Mouse (Mus musculus) lung, embryonic 16.5 days (tissue): Measurements from ENCODE around the gene Dapp1. TPM values are rescaled to one million over a fixed set of nuclear protein-coding genes. Genes with fewer than 3 reads are reported as not detected.

ENCODE experiments used
- ATAC-seq: fragments of 200-750 bp; cut with Nextera tagmentation; 2 replicates; pipeline ENCODE4 v1.8.0; 2017; ENCODE audit warnings: low read depth, mild to moderate bottlenecking, moderate library complexity
- H3K27ac ChIP-seq: fragments of 300-500 bp; sonication (generic); 2 replicates; pipeline ENCODE4 v1.5.1; 2014; ENCODE audit warnings: mild to moderate bottlenecking, control low read depth, low read length
- H3K27me3 ChIP-seq: fragments of 300-500 bp; sonication (generic); 2 replicates; pipeline ENCODE4 v1.6.1; 2014; ENCODE audit warnings: low read depth, low read length, mixed read lengths; ENCODE audit not compliant: control insufficient read depth, insufficient read depth
- H3K36me3 ChIP-seq: fragments of 300-500 bp; sonication (generic); 2 replicates; pipeline ENCODE4 v1.6.1; 2014; ENCODE audit warnings: low read length; ENCODE audit not compliant: control insufficient read depth, insufficient read depth
- H3K4me1 ChIP-seq: fragments of 300-500 bp; sonication (generic); replicated peaks from 2 replicates; pipeline ENCODE4 v1.6.1; 2014; ENCODE audit warnings: low read length, mixed read lengths; ENCODE audit not compliant: control insufficient read depth, insufficient read depth
- H3K4me2 ChIP-seq: fragments of 300-500 bp; sonication (generic); 2 replicates; pipeline ENCODE4 v1.6.1; 2014; ENCODE audit warnings: low read depth, low read length, control low read depth
- H3K4me3 ChIP-seq: fragments of 300-500 bp; sonication (generic); 2 replicates; pipeline ENCODE4 v1.5.1; 2014; ENCODE audit warnings: mild to moderate bottlenecking, low read length, control low read depth
- H3K9ac ChIP-seq: fragments of 300-500 bp; sonication (generic); 2 replicates; pipeline ENCODE4 v1.6.1; 2014; ENCODE audit warnings: low read length, control low read depth
- H3K9me3 ChIP-seq: fragments of 300-500 bp; sonication (generic); 2 replicates; pipeline ENCODE4 v1.6.1; 2016; ENCODE audit warnings: low read length; ENCODE audit not compliant: control insufficient read depth
- whole genome bisulfite sequencing: fragments of 180-500 bp; shearing (Covaris S2); extraction: QIAGEN DNeasy Blood & Tissue Kit; methylation state at CpG from one replicate; pipeline ENCODE4 v1.1.7; 2014; 5-methylcytosine and 5-hydroxymethylcytosine counted together
- polyA plus RNA-seq: library from polyadenylated mRNA; unstranded; fragments of >200 nt; fragmentation: Nextera tagmentation; extraction: Ambion mirVana; gene quantifications from 2 replicates; pipeline ENCODE4 v1.2.1, GENCODE M21; 2015

Dapp1 gene
- polyA plus RNA-seq, 1 experiment from 2014 or later, result 9.0 TPM

DNA sequence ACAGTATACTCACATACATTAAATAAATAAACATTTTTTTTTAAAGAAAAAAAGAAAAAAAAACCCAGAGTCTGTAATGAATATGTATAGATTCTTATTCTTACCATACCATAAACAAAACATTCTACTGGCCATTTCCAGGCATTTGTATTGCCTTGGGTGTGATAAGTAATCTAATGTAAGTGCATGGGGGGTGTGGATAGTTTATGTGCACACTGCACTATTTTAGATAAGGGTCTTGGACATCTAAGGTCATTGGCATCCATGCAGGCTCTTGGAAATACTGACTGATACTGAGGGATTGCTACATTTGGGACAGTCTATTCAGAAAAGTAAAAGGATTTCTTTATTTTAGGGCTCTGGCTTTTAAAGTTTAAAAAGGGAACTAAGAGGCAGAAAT lies 39.8 kb downstream of the Dapp1 start:
- Histone ChIP-seq H3K9ac (no peak overlapping the region), H3K27me3 (no peaks in the 10 kb centered on the region), H3K4me2 (no peak overlapping the region), H3K27ac (no peak overlapping the region), H3K9me3 (no peaks in the 10 kb centered on the region), H3K4me1 (peaks cover 5% of the 10 kb centered on the region), H3K36me3 (no peaks in the 10 kb centered on the region), H3K4me3 (no peak overlapping the region)
- no peak for ATAC-seq

DNA sequence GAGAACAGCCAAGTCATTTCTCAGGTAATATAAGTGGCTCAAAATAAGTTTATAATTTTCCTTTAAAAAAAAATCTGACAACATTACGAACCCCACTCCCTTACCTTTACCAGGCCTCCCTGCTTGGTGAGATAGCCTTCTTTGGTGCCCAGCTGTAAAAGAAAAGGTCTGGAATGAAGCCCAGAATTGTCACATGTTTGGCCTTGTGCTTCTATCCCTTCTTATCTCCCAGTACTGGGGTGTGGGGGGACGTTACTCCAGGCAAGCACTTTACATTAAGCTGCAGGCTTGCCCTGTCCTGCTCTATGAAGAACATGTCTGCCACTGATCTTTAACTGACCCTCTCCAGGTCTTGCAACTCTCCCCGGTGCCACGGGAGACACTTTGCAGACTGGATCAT lies 40.6 kb downstream of the Dapp1 start:
- Histone ChIP-seq H3K4me2 (no peak overlapping the region), H3K4me3 (no peak overlapping the region), H3K27me3 (no peaks in the 10 kb centered on the region), H3K27ac (no peak overlapping the region), H3K9me3 (no peaks in the 10 kb centered on the region), H3K36me3 (no peaks in the 10 kb centered on the region), H3K9ac (no peak overlapping the region), H3K4me1 (peaks cover 5% of the 10 kb centered on the region)
- 42% methylated on average over 4 of the region's 4 CpGs for WGBS
- peak; percentile 57 for ATAC-seq

DNA sequence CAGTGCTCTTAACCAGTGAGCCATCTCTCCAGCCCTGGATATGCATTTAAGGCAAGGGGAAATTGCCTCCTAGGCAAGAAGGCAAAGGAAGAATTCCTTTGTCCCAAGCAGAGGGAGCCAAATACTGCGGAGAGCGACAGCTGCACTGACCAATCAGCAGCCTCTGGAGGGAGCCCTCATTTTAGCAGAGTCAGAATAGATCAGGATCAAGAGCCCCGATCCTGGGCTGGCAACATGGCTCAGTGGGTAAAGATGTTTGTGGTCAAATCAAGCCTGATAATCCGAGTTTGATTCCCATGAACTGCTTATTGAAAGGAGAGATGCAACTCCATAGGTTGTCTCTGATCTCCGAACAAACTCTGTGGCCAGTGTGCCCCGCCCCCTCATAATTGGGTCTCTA lies 42.7 kb downstream of the Dapp1 start:
- H3K27ac ChIP-seq, result no peak overlapping the region
- H3K36me3 ChIP-seq, result no peaks in the 10 kb centered on the region
- H3K4me1 ChIP-seq, result peaks cover 5% of the 10 kb centered on the region
- no peak overlapping the region for H3K9ac ChIP-seq
- no peaks in the 10 kb centered on the region for H3K9me3 ChIP-seq
- H3K4me3 ChIP-seq, result peak overlapping the region; percentile 28
- ATAC-seq, result peak; percentile 80
- WGBS, result 42% methylated on average over 6 of the region's 6 CpGs
- H3K4me2 ChIP-seq, result peak overlapping the region; percentile 46
- no peaks in the 10 kb centered on the region for H3K27me3 ChIP-seq

DNA sequence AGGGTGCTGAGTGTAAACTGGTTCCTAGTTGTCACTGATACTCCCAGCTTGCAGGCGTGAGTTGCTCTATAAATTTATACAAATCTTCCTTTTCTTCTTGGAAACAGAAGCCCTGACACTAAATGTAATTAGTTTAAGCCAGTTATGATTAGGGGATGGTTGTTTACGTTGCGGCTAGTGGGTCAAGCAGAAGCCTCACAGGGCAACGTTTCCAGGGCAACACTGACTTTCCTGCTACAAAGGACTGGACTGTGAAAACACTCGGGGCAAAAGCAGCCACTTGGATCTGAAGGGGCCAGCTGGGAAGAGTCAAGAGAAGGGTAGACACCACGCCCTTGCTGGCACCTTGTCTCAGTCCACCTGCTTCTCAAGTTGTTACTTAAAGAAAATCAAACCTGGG lies 44.8 kb downstream of the Dapp1 start:
- H3K4me2 ChIP-seq, result no peak overlapping the region
- H3K9me3 ChIP-seq, result no peaks in the 10 kb centered on the region
- no peak overlapping the region for H3K4me3 ChIP-seq
- H3K36me3 ChIP-seq, result no peaks in the 10 kb centered on the region
- H3K4me1 ChIP-seq, result peaks cover 5% of the 10 kb centered on the region
- WGBS, result 14% methylated on average over 6 of the region's 6 CpGs
- H3K27me3 ChIP-seq, result no peaks in the 10 kb centered on the region
- H3K9ac ChIP-seq, result no peak overlapping the region
- ATAC-seq, result no peak
- H3K27ac ChIP-seq, result no peak overlapping the region

DNA sequence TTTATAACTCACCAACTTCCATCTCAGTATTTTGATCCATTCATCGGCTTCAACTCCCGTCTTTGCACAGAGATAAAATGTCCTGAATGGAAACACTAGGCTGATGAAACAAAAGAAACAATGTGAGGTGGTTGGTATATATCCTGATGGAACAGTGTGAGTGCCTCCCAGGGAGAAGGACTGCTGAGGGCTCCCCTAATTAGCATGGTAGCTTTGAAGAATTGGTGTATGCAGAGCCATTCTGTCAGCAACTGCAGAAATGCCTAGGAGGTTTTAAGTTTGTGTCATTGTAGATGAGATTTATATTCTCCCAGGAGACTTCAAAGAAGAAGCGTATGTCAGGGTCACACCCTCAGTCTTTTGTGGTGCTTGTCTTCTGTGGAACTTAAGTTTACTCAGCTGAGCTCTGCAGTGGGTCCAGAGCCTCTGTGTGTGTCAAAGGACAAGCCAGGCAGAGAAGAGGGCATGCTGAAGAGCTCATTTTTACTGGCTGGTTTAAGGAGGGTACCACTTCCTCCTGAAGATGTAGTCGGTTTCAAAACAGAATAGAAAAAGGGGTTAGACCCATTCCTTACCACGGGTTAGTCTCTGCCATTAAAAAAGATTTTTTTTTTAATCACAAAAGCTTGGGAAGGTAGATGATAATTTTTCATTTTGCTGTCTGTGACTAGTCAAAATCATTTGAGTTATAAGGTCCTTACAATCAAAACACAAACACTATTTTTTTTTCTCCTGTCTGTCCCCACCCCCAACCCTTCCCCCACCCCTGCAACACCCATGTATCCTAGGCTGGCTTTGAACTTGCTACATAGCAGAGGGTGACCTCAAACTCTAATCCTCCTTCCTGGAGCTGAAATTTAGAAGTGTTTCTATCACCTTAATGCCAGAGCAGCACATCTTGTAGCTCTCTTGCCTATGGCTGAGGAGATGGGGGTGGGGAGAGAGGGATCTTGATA lies 45.5 kb downstream of the Dapp1 start:
- WGBS, result 38% methylated on average over 5 of the region's 5 CpGs
- Histone ChIP-seq H3K27me3 (no peaks in the 10 kb centered on the region), H3K36me3 (no peaks in the 10 kb centered on the region), H3K9me3 (no peaks in the 10 kb centered on the region), H3K4me2 (no peak overlapping the region), H3K9ac (no peak overlapping the region), H3K4me3 (no peak overlapping the region), H3K27ac (no peak overlapping the region), H3K4me1 (peaks cover 2% of the 10 kb centered on the region)
- ATAC-seq, result no peak

DNA sequence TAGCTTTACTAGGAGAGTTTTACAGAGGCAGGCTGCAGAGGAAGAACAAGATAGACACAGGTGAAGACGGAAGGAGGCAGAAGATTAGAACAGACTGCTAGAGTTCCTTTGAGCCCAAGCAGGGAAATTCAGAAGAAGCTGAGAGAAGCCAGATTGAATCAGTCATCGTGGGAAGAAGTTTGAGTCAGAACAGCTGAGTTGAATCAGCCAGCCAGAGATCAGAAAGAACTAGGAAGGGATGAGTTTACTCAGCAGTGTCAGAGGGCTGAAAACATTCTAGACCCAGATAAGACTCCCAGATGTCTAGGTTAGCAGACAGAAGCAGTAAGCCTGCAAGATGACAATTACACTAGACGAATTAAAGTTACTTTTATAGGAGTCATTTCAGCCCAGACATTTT lies 47.4 kb downstream of the Dapp1 start:
- Histone ChIP-seq H3K27me3 (no peaks in the 10 kb centered on the region), H3K36me3 (0 out of 2 replicates have a peak, but pooled peaks cover 6% of the 10 kb centered on the region), H3K4me1 (no peaks in the 10 kb centered on the region), H3K4me3 (no peak overlapping the region), H3K9ac (no peak overlapping the region), H3K27ac (no peak overlapping the region), H3K4me2 (no peak overlapping the region), H3K9me3 (no peaks in the 10 kb centered on the region)
- no peak for ATAC-seq
- WGBS, result 46% methylated on average over 3 of the region's 3 CpGs

DNA sequence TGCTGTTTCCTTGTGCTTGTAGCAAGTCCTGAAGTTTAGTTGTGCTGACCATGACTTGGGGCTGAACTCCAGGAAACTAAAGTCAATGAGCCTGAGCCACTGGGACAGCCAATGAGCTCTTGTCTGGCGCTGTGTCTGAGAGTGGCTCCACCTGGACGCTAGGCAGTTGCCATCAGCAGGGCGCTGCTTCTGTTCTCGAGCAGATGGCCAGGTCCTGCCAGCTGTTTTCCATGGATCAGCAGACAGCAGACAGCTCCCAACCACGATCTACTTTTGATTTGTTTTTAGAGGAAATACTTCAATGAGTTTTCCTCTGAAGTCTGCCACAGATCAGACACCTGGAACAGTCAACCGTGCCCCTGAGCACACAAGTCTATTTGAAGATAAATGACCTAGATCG lies 48.6 kb downstream of the Dapp1 start:
- peak; percentile 75 for ATAC-seq
- WGBS, result 44% methylated on average over 7 of the region's 7 CpGs
- H3K27me3 ChIP-seq, result no peaks in the 10 kb centered on the region
- no peaks in the 10 kb centered on the region for H3K9me3 ChIP-seq
- no peak overlapping the region for H3K9ac ChIP-seq
- no peaks in the 10 kb centered on the region for H3K4me1 ChIP-seq
- H3K4me2 ChIP-seq, result no peak overlapping the region
- no peak overlapping the region for H3K27ac ChIP-seq
- 0 out of 2 replicates have a peak, but pooled peaks cover 6% of the 10 kb centered on the region for H3K36me3 ChIP-seq
- no peak overlapping the region for H3K4me3 ChIP-seq

DNA sequence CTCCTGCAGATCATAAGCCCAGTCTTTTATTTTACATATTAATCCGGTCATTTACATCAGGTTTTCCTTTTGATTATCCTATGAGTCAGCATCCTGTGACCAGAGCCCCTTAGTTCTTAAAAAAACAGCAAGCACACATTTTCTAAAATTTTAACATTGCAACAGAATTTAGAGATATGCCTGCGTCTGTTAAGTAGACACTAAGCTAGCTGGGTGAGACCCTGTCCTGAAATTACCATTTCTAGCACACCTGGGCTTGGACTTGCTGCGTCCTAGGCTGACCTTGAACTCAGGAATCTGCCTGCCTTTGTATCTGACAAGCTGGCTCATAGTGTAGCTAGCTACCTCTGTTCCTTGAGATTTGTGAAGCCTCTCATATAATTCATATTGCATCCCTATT lies 51.4 kb downstream of the Dapp1 start:
- no peaks in the 10 kb centered on the region for H3K9me3 ChIP-seq
- H3K27me3 ChIP-seq, result no peaks in the 10 kb centered on the region
- peaks cover 16% of the 10 kb centered on the region; the same call in 1 of the 2 replicates for H3K36me3 ChIP-seq
- H3K9ac ChIP-seq, result no peak overlapping the region
- 86% methylated on average over 3 of the region's 3 CpGs for WGBS
- H3K27ac ChIP-seq, result no peak overlapping the region
- ATAC-seq, result no peak
- H3K4me2 ChIP-seq, result no peak overlapping the region
- H3K4me1 ChIP-seq, result no peaks in the 10 kb centered on the region
- H3K4me3 ChIP-seq, result no peak overlapping the region

DNA sequence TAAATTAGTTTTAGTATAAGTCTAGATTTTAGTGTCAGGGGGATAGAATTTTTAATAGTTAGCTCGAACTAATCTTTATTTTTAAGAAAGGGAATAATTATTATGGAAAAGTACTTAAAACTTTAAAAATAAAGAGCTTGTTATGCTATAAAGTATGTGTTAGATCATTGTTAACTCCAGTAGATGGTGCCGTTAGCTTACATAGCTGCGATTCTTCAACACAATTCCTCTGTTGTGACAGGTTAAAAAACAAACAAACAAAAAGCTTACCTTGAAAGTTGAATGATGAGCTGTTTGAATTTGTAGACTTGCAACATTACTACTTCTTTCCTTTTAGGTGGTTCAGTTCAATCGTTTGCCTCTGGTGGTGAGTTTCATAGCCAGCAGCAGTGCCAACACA lies 54.3 kb downstream of the Dapp1 start:
- Histone ChIP-seq H3K27me3 (no peaks in the 10 kb centered on the region), H3K36me3 (peaks cover 22% of the 10 kb centered on the region), H3K4me3 (no peak overlapping the region), H3K9me3 (no peaks in the 10 kb centered on the region), H3K4me2 (no peak overlapping the region), H3K27ac (no peak overlapping the region), H3K9ac (no peak overlapping the region), H3K4me1 (no peaks in the 10 kb centered on the region)
- ATAC-seq, result no peak
- WGBS, result 81% methylated on average over 4 of the region's 4 CpGs
